Mouse (Mus musculus) bone marrow, adult 2 months (tissue): ENCODE data around the gene Slc15a3.

ENCODE experiments used
- CTCF ChIP-seq: fragments of 200-500 bp; IDR thresholded peaks from 2 replicates; pipeline ENCODE4 v1.5.1; 2011; ENCODE audit warnings: low read length, control low read depth; ENCODE audit not compliant: control insufficient read depth, insufficient read depth
- POLR2A ChIP-seq: fragments of 200-500 bp; IDR thresholded peaks from 2 replicates; pipeline ENCODE4 v1.6.1; 2011; ENCODE audit warnings: low read depth, mild to moderate bottlenecking, control low read depth, low read length, borderline replicate concordance; ENCODE audit not compliant: control insufficient read depth

DNA sequence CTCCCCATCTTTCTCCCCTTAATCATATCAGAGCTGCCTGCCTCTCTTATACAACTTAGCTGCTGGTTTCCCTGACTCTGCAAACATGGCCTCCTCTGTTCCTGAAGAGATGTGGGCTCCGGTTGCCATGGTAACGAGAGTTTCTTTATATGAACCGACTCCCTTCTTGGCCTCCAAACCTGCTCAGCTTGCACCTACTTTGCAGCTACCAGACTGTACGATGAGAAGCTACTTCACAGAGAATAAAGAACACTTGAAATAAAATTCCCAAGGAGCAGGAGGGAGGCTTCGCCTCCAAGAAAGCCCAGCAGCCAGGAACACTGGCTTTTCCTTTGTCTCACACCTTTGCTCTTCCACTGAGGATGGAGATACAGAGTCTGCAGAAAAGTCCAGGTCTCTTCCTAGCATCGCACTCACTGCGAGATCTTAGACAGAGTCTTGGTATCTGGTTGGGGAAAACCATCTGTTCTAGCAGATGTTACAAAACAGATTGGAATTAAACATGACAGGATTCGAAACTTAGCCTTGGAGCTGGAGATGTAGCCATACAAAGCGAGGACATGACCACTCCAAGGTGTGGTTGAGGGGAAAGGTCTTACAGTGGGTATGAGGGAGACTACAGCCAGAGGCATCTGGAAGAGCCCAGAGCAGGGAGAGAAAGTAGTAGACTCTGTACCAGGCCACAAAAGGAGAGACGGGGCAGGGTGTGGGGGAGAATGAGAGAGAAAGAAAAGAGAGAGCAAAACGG, 29.9 kb upstream of the Slc15a3 start:
- no peak for TF ChIP-seq CTCF
- no peak for TF ChIP-seq POLR2A
